Mouse (Mus musculus): ENCODE measurements around the gene Pou1f1.

Pou1f1 gene

DNA sequence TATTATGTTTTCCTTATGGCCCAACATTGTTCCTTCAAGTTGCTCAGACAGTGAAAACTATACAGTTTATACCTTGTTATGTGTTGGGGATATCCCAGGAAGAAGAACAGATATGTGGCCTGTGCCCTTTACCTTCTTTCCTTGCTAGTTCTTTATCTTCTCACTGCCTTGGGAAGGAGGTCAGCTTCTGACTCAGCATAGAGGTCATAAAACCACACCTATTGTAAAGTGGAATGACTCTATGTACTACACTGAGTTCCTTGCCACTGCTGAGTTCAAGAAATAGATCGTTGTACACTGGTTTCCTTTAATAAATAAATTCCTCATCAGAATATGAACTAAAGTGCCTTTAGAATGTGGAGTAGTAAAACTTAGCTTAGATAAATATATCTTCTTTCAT is 44.6 kb downstream of the Pou1f1 start:
- no peak for DNase-seq

DNA sequence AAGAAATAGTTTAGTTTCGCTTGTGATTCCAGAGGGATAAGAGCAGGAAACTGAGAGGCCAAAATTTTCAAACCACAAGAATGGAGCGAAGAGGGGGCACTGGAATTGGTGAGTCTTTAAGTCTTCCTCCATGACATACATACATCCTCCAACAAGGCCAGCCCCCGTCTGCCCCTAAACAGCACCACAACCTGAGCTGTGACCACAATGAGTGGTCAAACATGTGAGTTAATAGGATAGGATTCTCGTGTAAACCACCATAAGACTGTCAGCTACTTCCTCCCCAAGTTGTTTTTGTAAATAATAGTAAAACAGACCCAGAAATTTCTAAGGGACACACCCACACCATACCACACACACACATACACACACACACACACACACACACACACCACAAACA is 48.5 kb downstream of the Pou1f1 start:
- DNase-seq, result no peak

DNA sequence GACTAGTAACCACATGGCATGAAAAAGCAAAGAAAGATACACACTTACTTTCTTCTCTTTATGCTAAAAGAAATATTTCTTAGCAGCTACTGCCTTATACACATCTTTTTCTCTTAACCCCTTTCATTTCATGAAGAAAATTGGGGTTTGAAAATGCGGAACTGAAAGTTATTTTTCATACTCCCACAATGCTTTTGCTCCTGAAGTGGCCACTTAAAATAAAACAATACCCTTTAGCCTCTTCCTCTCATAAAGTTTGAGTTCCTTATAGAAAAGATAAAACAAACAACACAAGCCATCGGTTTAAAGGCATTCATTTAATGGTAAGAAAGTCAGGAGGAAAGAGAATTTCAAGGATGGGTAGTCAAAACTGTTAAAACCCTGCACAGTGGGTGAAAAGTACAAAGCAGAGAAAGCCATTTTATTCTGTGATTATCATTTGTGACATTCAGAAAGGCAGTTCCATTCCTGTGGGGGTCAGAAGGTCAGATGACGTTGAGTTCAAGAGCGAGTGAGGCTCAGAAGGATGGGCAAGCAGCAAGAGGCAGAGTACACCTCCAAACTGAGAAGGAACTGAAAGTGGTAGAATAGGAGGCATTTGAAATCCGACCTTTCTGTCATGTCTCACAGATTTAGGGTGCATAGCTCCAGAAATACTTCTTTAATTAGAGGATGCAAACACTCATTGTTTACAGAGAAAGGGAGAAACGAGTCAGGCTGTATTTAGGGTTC is 57.2 kb downstream of the Pou1f1 start:
- DNase-seq, result no peak
